In the genomic region with DNA sequence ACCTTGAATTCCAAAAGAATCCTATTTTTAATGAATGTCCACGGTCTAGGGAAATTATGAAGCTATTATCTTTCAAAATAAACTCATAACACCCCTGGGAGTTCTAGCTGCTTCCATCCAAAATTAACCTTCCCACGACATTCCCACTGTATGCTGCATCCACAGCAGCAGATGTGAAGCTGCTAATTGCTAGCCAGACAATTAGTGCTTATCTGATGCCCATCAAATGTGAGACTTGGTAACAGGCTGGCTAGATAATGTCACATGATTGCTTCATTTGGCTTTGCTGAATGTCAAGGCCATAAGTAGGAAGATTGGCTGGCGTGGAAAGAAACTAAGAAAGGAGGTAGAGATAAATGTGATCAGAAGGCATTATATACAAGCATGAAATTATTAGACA, we compare ENCODE assay signal across 24 mouse cellular contexts.
DNase-seq lines count a peak whose midpoint lies in the region; ATAC-seq and TF ChIP-seq lines count a peak whose summit lies in the region.
"Had no signal": no experiment of that assay in that cellular context is flagged by ENCODE, and none has a peak within 500 bp of the region (broad histone marks: within the 10 kb centered on the region; RNA-seq: fewer than 3 reads in every experiment).

No protein-coding gene starts in this region.

- ATAC-seq in embryonic facial prominence, embryonic 14.5 days (ENCODE audit: low read depth) = peak; percentile 50; the same call in 1 of the 2 replicates
- no peak for ATAC-seq in midbrain, postnatal 0 days (ENCODE audit: low FRiP score)
- ATAC-seq in midbrain, embryonic 11.5 days (ENCODE audit: low FRiP score) = no peak
- ATAC-seq in forebrain, embryonic 16.5 days = peak; percentile 75
- peak; percentile 79; the same call in 1 of the 2 replicates for ATAC-seq in neural tube, embryonic 14.5 days (ENCODE audit: low read depth)
- no peak for ATAC-seq in liver, embryonic 11.5 days (replicated peaks; ENCODE audit: low FRiP score)
- ATAC-seq: midbrain, embryonic 15.5 days had no signal

- H3K9me3 ChIP-seq in embryonic facial prominence, embryonic 14.5 days (ENCODE audit: control insufficient read depth, low read length) = no peaks in the 10 kb centered on the region
- no peaks in the 10 kb centered on the region for H3K9me3 ChIP-seq in embryonic facial prominence, embryonic 10.5 days
- H3K9me3 ChIP-seq in midbrain, postnatal 0 days (ENCODE audit: low read length) = no peaks in the 10 kb centered on the region
- no peaks in the 10 kb centered on the region for H3K9me3 ChIP-seq in midbrain, embryonic 11.5 days (ENCODE audit: control insufficient read depth, low read length)
- H3K9me3 ChIP-seq in forebrain, embryonic 16.5 days (ENCODE audit: control insufficient read depth, low read length) = no peaks in the 10 kb centered on the region
- H3K9me3 ChIP-seq in neural tube, embryonic 14.5 days (ENCODE audit: control insufficient read depth, low read length) = no peaks in the 10 kb centered on the region
- H3K9me3 ChIP-seq in liver, embryonic 11.5 days (ENCODE audit: control insufficient read depth, low read length) = no peaks in the 10 kb centered on the region
- H3K9me3 ChIP-seq: heart, embryonic 12.5 days; limb, embryonic 10.5 days; midbrain, embryonic 15.5 days had no signal

- no peak overlapping the region for H3K4me3 ChIP-seq in embryonic facial prominence, embryonic 14.5 days (ENCODE audit: low read depth, low read length)
- H3K4me3 ChIP-seq in embryonic facial prominence, embryonic 10.5 days = no peak overlapping the region
- H3K4me3 ChIP-seq in midbrain, postnatal 0 days (ENCODE audit: low read depth, low read length) = no peak overlapping the region
- H3K4me3 ChIP-seq in midbrain, embryonic 11.5 days (ENCODE audit: low read depth, low read length) = no peak overlapping the region
- no peak overlapping the region for H3K4me3 ChIP-seq in forebrain, embryonic 16.5 days (replicated peaks; ENCODE audit: low read length)
- no peak overlapping the region for H3K4me3 ChIP-seq in neural tube, embryonic 14.5 days (ENCODE audit: low read depth, low read length)
- no peak overlapping the region for H3K4me3 ChIP-seq in liver, embryonic 11.5 days (ENCODE audit: low read depth, low read length)
- H3K4me3 ChIP-seq: heart, embryonic 12.5 days; limb, embryonic 10.5 days; midbrain, embryonic 15.5 days; myocyte had no signal

- H3K4me1 ChIP-seq in embryonic facial prominence, embryonic 14.5 days (ENCODE audit: control insufficient read depth, insufficient read depth, low read length) = no peaks in the 10 kb centered on the region
- H3K4me1 ChIP-seq in embryonic facial prominence, embryonic 10.5 days = no peaks in the 10 kb centered on the region
- no peaks in the 10 kb centered on the region for H3K4me1 ChIP-seq in midbrain, postnatal 0 days (ENCODE audit: insufficient read depth, low read length)
- H3K4me1 ChIP-seq in midbrain, embryonic 11.5 days (ENCODE audit: control insufficient read depth, insufficient read depth, low read length) = no peaks in the 10 kb centered on the region
- peaks cover 3% of the 10 kb centered on the region; the same call in 1 of the 2 replicates for H3K4me1 ChIP-seq in forebrain, embryonic 16.5 days (replicated peaks; ENCODE audit: control insufficient read depth, insufficient read depth, low read length)
- no peaks in the 10 kb centered on the region for H3K4me1 ChIP-seq in neural tube, embryonic 14.5 days (ENCODE audit: control insufficient read depth, insufficient read depth, low read length)
- no peaks in the 10 kb centered on the region for H3K4me1 ChIP-seq in liver, embryonic 11.5 days (replicated peaks; ENCODE audit: control insufficient read depth, insufficient read depth, low read length)
- H3K4me1 ChIP-seq: heart, embryonic 12.5 days; limb, embryonic 10.5 days; midbrain, embryonic 15.5 days had no signal

- no peak overlapping the region for H3K9ac ChIP-seq in embryonic facial prominence, embryonic 14.5 days (ENCODE audit: low read depth, low read length)
- no peak overlapping the region for H3K9ac ChIP-seq in midbrain, postnatal 0 days (replicated peaks; ENCODE audit: low read length, poor library complexity, severe bottlenecking)
- no peak overlapping the region for H3K9ac ChIP-seq in midbrain, embryonic 11.5 days (ENCODE audit: low read length)
- H3K9ac ChIP-seq in forebrain, embryonic 16.5 days (replicated peaks; ENCODE audit: low read depth, low read length) = no peak overlapping the region
- no peak overlapping the region for H3K9ac ChIP-seq in neural tube, embryonic 14.5 days (replicated peaks; ENCODE audit: low read depth, low read length)
- H3K9ac ChIP-seq in liver, embryonic 11.5 days (ENCODE audit: low read depth, low read length) = no peak overlapping the region
- H3K9ac ChIP-seq: heart, embryonic 12.5 days; midbrain, embryonic 15.5 days had no signal

- DNase-seq in embryonic facial prominence, embryonic 14.5 days (ENCODE audit: low spot score) = peak; percentile 7
- DNase-seq in embryonic facial prominence, embryonic 10.5 days (ENCODE audit: low spot score) = no peak
- peak; percentile 39 for DNase-seq in midbrain, postnatal 0 days (ENCODE audit: low spot score)
- no peak for DNase-seq in midbrain, embryonic 11.5 days (ENCODE audit: low spot score, missing footprints)
- DNase-seq in liver, embryonic 11.5 days (ENCODE audit: low spot score) = no peak
- no peak for DNase-seq in lung, postnatal 25 days (ENCODE audit: low spot score)
- DNase-seq: adrenal gland, postnatal 10 days; cerebellum, adult 9-10 months; gastrocnemius, postnatal 25 days; heart, adult 18-20 months; heart, postnatal 10 days; kidney, adult 8-10 months; kidney, postnatal 14 days; liver; right cerebral cortex, adult 18-20 months; right cerebral cortex, postnatal 4 days; thymus, postnatal 25 days had no signal

- H3K4me2 ChIP-seq in embryonic facial prominence, embryonic 14.5 days (ENCODE audit: low read depth, low read length) = no peak overlapping the region
- no peak overlapping the region for H3K4me2 ChIP-seq in midbrain, postnatal 0 days (ENCODE audit: low read depth, low read length, poor library complexity, severe bottlenecking)
- no peak overlapping the region for H3K4me2 ChIP-seq in midbrain, embryonic 11.5 days
- H3K4me2 ChIP-seq in forebrain, embryonic 16.5 days (ENCODE audit: low read length) = no peak overlapping the region
- no peak overlapping the region for H3K4me2 ChIP-seq in neural tube, embryonic 14.5 days (ENCODE audit: low read depth, low read length)
- no peak overlapping the region for H3K4me2 ChIP-seq in liver, embryonic 11.5 days
- H3K4me2 ChIP-seq: heart, embryonic 12.5 days; midbrain, embryonic 15.5 days had no signal

- H3K36me3 ChIP-seq in embryonic facial prominence, embryonic 14.5 days (ENCODE audit: control insufficient read depth, insufficient read depth, low read length) = no peaks in the 10 kb centered on the region
- H3K36me3 ChIP-seq in embryonic facial prominence, embryonic 10.5 days (replicated peaks) = no peaks in the 10 kb centered on the region
- no peaks in the 10 kb centered on the region for H3K36me3 ChIP-seq in midbrain, postnatal 0 days (ENCODE audit: insufficient read depth, low read length)
- H3K36me3 ChIP-seq in midbrain, embryonic 11.5 days (ENCODE audit: control insufficient read depth, insufficient read depth, low read length) = no peaks in the 10 kb centered on the region
- no peaks in the 10 kb centered on the region for H3K36me3 ChIP-seq in forebrain, embryonic 16.5 days (ENCODE audit: control insufficient read depth, insufficient read depth)
- H3K36me3 ChIP-seq in neural tube, embryonic 14.5 days (ENCODE audit: control insufficient read depth, insufficient read depth, low read length) = no peaks in the 10 kb centered on the region
- H3K36me3 ChIP-seq in liver, embryonic 11.5 days (ENCODE audit: control insufficient read depth, insufficient read depth, low read length) = no peaks in the 10 kb centered on the region
- H3K36me3 ChIP-seq: heart, embryonic 12.5 days; limb, embryonic 10.5 days; midbrain, embryonic 15.5 days had no signal

- no peak overlapping the region for H3K27ac ChIP-seq in embryonic facial prominence, embryonic 14.5 days (replicated peaks; ENCODE audit: low read depth, low read length)
- H3K27ac ChIP-seq in embryonic facial prominence, embryonic 10.5 days (replicated peaks) = no peak overlapping the region
- no peak overlapping the region for H3K27ac ChIP-seq in midbrain, postnatal 0 days (ENCODE audit: low read depth, low read length)
- no peak overlapping the region for H3K27ac ChIP-seq in midbrain, embryonic 11.5 days (ENCODE audit: low read depth, low read length)
- no peak overlapping the region for H3K27ac ChIP-seq in forebrain, embryonic 16.5 days (ENCODE audit: low read length)
- no peak overlapping the region for H3K27ac ChIP-seq in neural tube, embryonic 14.5 days (ENCODE audit: low read depth, low read length)
- no peak overlapping the region for H3K27ac ChIP-seq in liver, embryonic 11.5 days (ENCODE audit: low read depth, low read length)
- H3K27ac ChIP-seq: limb, embryonic 10.5 days; macrophage; midbrain, embryonic 15.5 days had no signal

- TF ChIP-seq CTCF in midbrain, postnatal 0 days (IDR thresholded peaks at IDR 0.05) = no peak

- no peaks in the 10 kb centered on the region for H3K27me3 ChIP-seq in embryonic facial prominence, embryonic 14.5 days (replicated peaks; ENCODE audit: control insufficient read depth, insufficient read depth, low read length)
- H3K27me3 ChIP-seq in embryonic facial prominence, embryonic 10.5 days (replicated peaks; ENCODE audit: low read depth, poor library complexity, severe bottlenecking) = no peaks in the 10 kb centered on the region
- H3K27me3 ChIP-seq in midbrain, postnatal 0 days (ENCODE audit: insufficient read depth, low read length) = no peaks in the 10 kb centered on the region
- H3K27me3 ChIP-seq in midbrain, embryonic 11.5 days (ENCODE audit: control insufficient read depth, insufficient read depth, low read length) = no peaks in the 10 kb centered on the region
- no peaks in the 10 kb centered on the region for H3K27me3 ChIP-seq in forebrain, embryonic 16.5 days (replicated peaks; ENCODE audit: control insufficient read depth, insufficient read depth, low read length)
- H3K27me3 ChIP-seq in neural tube, embryonic 14.5 days (ENCODE audit: control insufficient read depth, insufficient read depth, low read length) = no peaks in the 10 kb centered on the region
- no peaks in the 10 kb centered on the region for H3K27me3 ChIP-seq in liver, embryonic 11.5 days (replicated peaks; ENCODE audit: control insufficient read depth, insufficient read depth, low read length)
- H3K27me3 ChIP-seq: heart, embryonic 12.5 days; midbrain, embryonic 15.5 days had no signal

- WGBS in embryonic facial prominence, embryonic 14.5 days = 54% methylated on average over 3 of the region's 3 CpGs
- WGBS in embryonic facial prominence, embryonic 10.5 days = 71% methylated on average over 3 of the region's 3 CpGs
- 56% methylated on average over 3 of the region's 3 CpGs for WGBS in midbrain, postnatal 0 days
- 75% methylated on average over 3 of the region's 3 CpGs for WGBS in midbrain, embryonic 11.5 days
- WGBS in forebrain, embryonic 16.5 days = 42% methylated on average over 3 of the region's 3 CpGs
- 32% methylated on average over 3 of the region's 3 CpGs for WGBS in neural tube, embryonic 14.5 days
- 57% methylated on average over 3 of the region's 3 CpGs for WGBS in liver, embryonic 11.5 days

Comparison
In these comparisons a context has a peak if more than half of its experiments do, and no peak if none do; other contexts are left out.
1. DNase-seq: peak in embryonic facial prominence, embryonic 14.5 days (single experiment) and midbrain, postnatal 0 days (single experiment); none in embryonic facial prominence, embryonic 10.5 days (single experiment), midbrain, embryonic 11.5 days (single experiment), liver, embryonic 11.5 days (single experiment) and lung, postnatal 25 days (single experiment).
2. ATAC-seq: peak in embryonic facial prominence, embryonic 14.5 days (single experiment), forebrain, embryonic 16.5 days (single experiment) and neural tube, embryonic 14.5 days (single experiment); none in midbrain, postnatal 0 days (single experiment), midbrain, embryonic 11.5 days (single experiment) and liver, embryonic 11.5 days (single experiment).